Mouse (Mus musculus): ENCODE measurements around the gene Acsl1.

DNA sequence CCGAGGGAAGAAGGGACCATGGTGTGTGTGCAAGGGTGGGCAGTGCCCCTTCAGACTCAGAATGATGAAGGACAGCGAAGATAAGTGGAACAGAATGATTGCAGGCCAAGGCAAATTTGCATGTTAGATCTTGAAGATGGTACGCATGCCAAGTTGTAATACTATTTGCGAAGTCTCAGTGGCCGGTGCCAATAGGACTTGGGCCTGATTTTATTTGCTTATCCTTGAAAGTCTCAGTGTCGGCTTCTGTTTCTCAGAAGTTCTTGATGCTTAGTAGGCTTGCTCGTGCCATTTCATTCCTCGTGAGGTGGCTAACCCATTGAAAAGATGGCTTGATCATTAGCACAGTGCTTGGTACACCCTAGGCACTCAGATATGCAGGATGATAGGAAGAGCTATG, 19.4 kb downstream of the Acsl1 start:
- TF ChIP-seq EP300 (IDR thresholded peaks at IDR 0.05; ENCODE audit: low read depth) (no peak), CTCF (IDR thresholded peaks at IDR 0.05; ENCODE audit: low read depth) (no peak)

Data from heart, postnatal 0 days (tissue).